Mouse (Mus musculus): ENCODE measurements around the gene Prkcb. TPM values are rescaled to one million over a fixed set of nuclear protein-coding genes. Genes with fewer than 3 reads are reported as not detected.

The Prkcb gene
- polyA plus RNA-seq, 1 experiment from 2014 or later: 13.3 TPM

- WGBS (ENCODE audit: insufficient replicate concordance): 79% methylated on average over 2 of the region's 2 CpGs
- Histone ChIP-seq H3K4me1 (ENCODE audit: control insufficient read depth, insufficient read depth, low read length) (no peaks in the 10 kb centered on the region), H3K9ac (ENCODE audit: low read depth, low read length) (no peak overlapping the region), H3K4me3 (ENCODE audit: low read depth, low read length) (no peak overlapping the region), H3K36me3 (ENCODE audit: control insufficient read depth, insufficient read depth, low read length) (no peaks in the 10 kb centered on the region), H3K4me2 (no peak overlapping the region), H3K27me3 (ENCODE audit: control insufficient read depth, insufficient read depth, low read length) (no peaks in the 10 kb centered on the region), H3K27ac (ENCODE audit: low read depth, low read length) (no peak overlapping the region), H3K9me3 (replicated peaks; ENCODE audit: control insufficient read depth, low read length) (no peaks in the 10 kb centered on the region)
- ATAC-seq (replicated peaks; ENCODE audit: insufficient number of reproducible peaks, low FRiP score, low TSS enrichment): no peak
Observed at GRCm38 (mm10) chr7:122304521-122304920, 16.0 kb downstream of the Prkcb start.

GRCm38 (mm10) chr7:122307241-122307640 lies 18.7 kb downstream of the Prkcb start:
- Histone ChIP-seq H3K9me3 (replicated peaks; ENCODE audit: control insufficient read depth, low read length) (no peaks in the 10 kb centered on the region), H3K36me3 (ENCODE audit: control insufficient read depth, insufficient read depth, low read length) (no peaks in the 10 kb centered on the region), H3K9ac (ENCODE audit: low read depth, low read length) (no peak overlapping the region), H3K4me1 (ENCODE audit: control insufficient read depth, insufficient read depth, low read length) (no peaks in the 10 kb centered on the region), H3K4me2 (no peak overlapping the region), H3K27ac (ENCODE audit: low read depth, low read length) (no peak overlapping the region), H3K27me3 (ENCODE audit: control insufficient read depth, insufficient read depth, low read length) (no peaks in the 10 kb centered on the region), H3K4me3 (ENCODE audit: low read depth, low read length) (no peak overlapping the region)
- 80% methylated on average over 9 of the region's 9 CpGs for whole genome bisulfite sequencing (ENCODE audit: insufficient replicate concordance)
- no peak for ATAC-seq (replicated peaks; ENCODE audit: insufficient number of reproducible peaks, low FRiP score, low TSS enrichment)

GRCm38 (mm10) chr7:122308661-122309060 lies 20.1 kb downstream of the Prkcb start:
- Histone ChIP-seq H3K4me3 (ENCODE audit: low read depth, low read length) (no peak overlapping the region), H3K36me3 (ENCODE audit: control insufficient read depth, insufficient read depth, low read length) (no peaks in the 10 kb centered on the region), H3K9ac (ENCODE audit: low read depth, low read length) (no peak overlapping the region), H3K27me3 (ENCODE audit: control insufficient read depth, insufficient read depth, low read length) (no peaks in the 10 kb centered on the region), H3K27ac (ENCODE audit: low read depth, low read length) (no peak overlapping the region), H3K4me2 (no peak overlapping the region), H3K4me1 (ENCODE audit: control insufficient read depth, insufficient read depth, low read length) (no peaks in the 10 kb centered on the region), H3K9me3 (replicated peaks; ENCODE audit: control insufficient read depth, low read length) (no peaks in the 10 kb centered on the region)
- no peak for ATAC-seq (replicated peaks; ENCODE audit: insufficient number of reproducible peaks, low FRiP score, low TSS enrichment)
- 78% methylated on average over 5 of the region's 5 CpGs for WGBS (ENCODE audit: insufficient replicate concordance)

- 72% methylated on average over 14 of the region's 14 CpGs for WGBS (ENCODE audit: insufficient replicate concordance)
- Histone ChIP-seq H3K9me3 (replicated peaks; ENCODE audit: control insufficient read depth, low read length) (no peaks in the 10 kb centered on the region), H3K27ac (ENCODE audit: low read depth, low read length) (no peak overlapping the region), H3K9ac (ENCODE audit: low read depth, low read length) (no peak overlapping the region), H3K36me3 (ENCODE audit: control insufficient read depth, insufficient read depth, low read length) (no peaks in the 10 kb centered on the region), H3K4me3 (ENCODE audit: low read depth, low read length) (no peak overlapping the region), H3K4me1 (ENCODE audit: control insufficient read depth, insufficient read depth, low read length) (no peaks in the 10 kb centered on the region), H3K27me3 (ENCODE audit: control insufficient read depth, insufficient read depth, low read length) (no peaks in the 10 kb centered on the region), H3K4me2 (no peak overlapping the region)
- ATAC-seq (replicated peaks; ENCODE audit: insufficient number of reproducible peaks, low FRiP score, low TSS enrichment): no peak
Observed at GRCm38 (mm10) chr7:122309909-122310725, 21.6 kb downstream of the Prkcb start.

- ATAC-seq (replicated peaks; ENCODE audit: insufficient number of reproducible peaks, low FRiP score, low TSS enrichment): no peak
- Histone ChIP-seq H3K4me1 (ENCODE audit: control insufficient read depth, insufficient read depth, low read length) (no peaks in the 10 kb centered on the region), H3K9ac (ENCODE audit: low read depth, low read length) (no peak overlapping the region), H3K36me3 (ENCODE audit: control insufficient read depth, insufficient read depth, low read length) (no peaks in the 10 kb centered on the region), H3K4me2 (no peak overlapping the region), H3K27ac (ENCODE audit: low read depth, low read length) (no peak overlapping the region), H3K9me3 (replicated peaks; ENCODE audit: control insufficient read depth, low read length) (no peaks in the 10 kb centered on the region), H3K27me3 (ENCODE audit: control insufficient read depth, insufficient read depth, low read length) (no peaks in the 10 kb centered on the region), H3K4me3 (ENCODE audit: low read depth, low read length) (no peak overlapping the region)
- 84% methylated on average over 7 of the region's 7 CpGs for WGBS (ENCODE audit: insufficient replicate concordance)
Observed at GRCm38 (mm10) chr7:122310726-122311018, 22.1 kb downstream of the Prkcb start.

- Histone ChIP-seq H3K27me3 (ENCODE audit: control insufficient read depth, insufficient read depth, low read length) (no peaks in the 10 kb centered on the region), H3K27ac (ENCODE audit: low read depth, low read length) (no peak overlapping the region), H3K4me3 (ENCODE audit: low read depth, low read length) (no peak overlapping the region), H3K4me2 (no peak overlapping the region), H3K9ac (ENCODE audit: low read depth, low read length) (no peak overlapping the region), H3K4me1 (ENCODE audit: control insufficient read depth, insufficient read depth, low read length) (no peaks in the 10 kb centered on the region), H3K36me3 (ENCODE audit: control insufficient read depth, insufficient read depth, low read length) (no peaks in the 10 kb centered on the region), H3K9me3 (replicated peaks; ENCODE audit: control insufficient read depth, low read length) (no peaks in the 10 kb centered on the region)
- 84% methylated on average over 12 of the region's 12 CpGs for WGBS (ENCODE audit: insufficient replicate concordance)
- no peak for ATAC-seq (replicated peaks; ENCODE audit: insufficient number of reproducible peaks, low FRiP score, low TSS enrichment)
Observed at GRCm38 (mm10) chr7:122313690-122314477, 25.3 kb downstream of the Prkcb start.

- Histone ChIP-seq H3K9me3 (replicated peaks; ENCODE audit: control insufficient read depth, low read length) (no peaks in the 10 kb centered on the region), H3K36me3 (ENCODE audit: control insufficient read depth, insufficient read depth, low read length) (no peaks in the 10 kb centered on the region)
- WGBS (ENCODE audit: insufficient replicate concordance): 70% methylated on average over 8 of the region's 8 CpGs
Observed at GRCm38 (mm10) chr7:122315720-122316331, 27.3 kb downstream of the Prkcb start.

GRCm38 (mm10) chr7:122316681-122317080 lies 28.1 kb downstream of the Prkcb start:
- Histone ChIP-seq H3K9me3 (replicated peaks; ENCODE audit: control insufficient read depth, low read length) (no peaks in the 10 kb centered on the region), H3K4me1 (ENCODE audit: control insufficient read depth, insufficient read depth, low read length) (no peaks in the 10 kb centered on the region), H3K9ac (ENCODE audit: low read depth, low read length) (no peak overlapping the region), H3K4me3 (ENCODE audit: low read depth, low read length) (no peak overlapping the region), H3K27ac (ENCODE audit: low read depth, low read length) (no peak overlapping the region), H3K4me2 (no peak overlapping the region), H3K36me3 (ENCODE audit: control insufficient read depth, insufficient read depth, low read length) (no peaks in the 10 kb centered on the region), H3K27me3 (ENCODE audit: control insufficient read depth, insufficient read depth, low read length) (no peaks in the 10 kb centered on the region)
- WGBS (ENCODE audit: insufficient replicate concordance): 57% methylated on average over 3 of the region's 3 CpGs
- ATAC-seq (replicated peaks; ENCODE audit: insufficient number of reproducible peaks, low FRiP score, low TSS enrichment): no peak

More at GRCm38 (mm10) chr7:122315720-122316331, 27.3 kb downstream of the Prkcb start:
- Histone ChIP-seq H3K27ac (ENCODE audit: low read depth, low read length) (no peak overlapping the region), H3K4me1 (ENCODE audit: control insufficient read depth, insufficient read depth, low read length) (no peaks in the 10 kb centered on the region), H3K4me2 (no peak overlapping the region), H3K27me3 (ENCODE audit: control insufficient read depth, insufficient read depth, low read length) (no peaks in the 10 kb centered on the region), H3K9ac (ENCODE audit: low read depth, low read length) (no peak overlapping the region), H3K4me3 (ENCODE audit: low read depth, low read length) (no peak overlapping the region)
- ATAC-seq (replicated peaks; ENCODE audit: insufficient number of reproducible peaks, low FRiP score, low TSS enrichment): no peak

All from heart, embryonic 11.5 days (tissue).